Mouse (Mus musculus) cortical plate, adult 2 months (tissue): ENCODE measurements around the gene Fam8a1.

Experiments
- CTCF ChIP-seq: fragments of 200-500 bp; IDR thresholded peaks from 2 replicates; pipeline ENCODE4 v1.5.1; 2011; ENCODE audit warnings: mild to moderate bottlenecking, control low read depth, low read length; ENCODE audit not compliant: insufficient read depth; ENCODE audit errors: extremely low read depth
- POLR2A ChIP-seq: fragments of 200-500 bp; IDR thresholded peaks from 2 replicates; pipeline ENCODE4 v1.6.1; 2011; ENCODE audit warnings: mild to moderate bottlenecking, low read length, control low read depth; ENCODE audit not compliant: insufficient read depth; ENCODE audit errors: extremely low read depth

- TF ChIP-seq CTCF, result no peak
- TF ChIP-seq POLR2A, result no peak
Observed at GRCm38 (mm10) chr13:46682921-46683320, 13.6 kb downstream of the Fam8a1 start.
